Mouse (Mus musculus): Measurements from ENCODE around the gene Cdc25a. TPM values are rescaled to one million over a fixed set of nuclear protein-coding genes. Genes with fewer than 3 reads are reported as not detected.

Gene Cdc25a
- polyA plus RNA-seq, 1 experiment from 2014 or later, result 9.1 TPM

GRCm38 (mm10) chr9:109900604-109901003, 25.2 kb downstream of the Cdc25a start:
- H3K9ac ChIP-seq (ENCODE audit: low read depth, low read length), result no peak overlapping the region
- H3K4me1 ChIP-seq (ENCODE audit: control insufficient read depth, insufficient read depth, low read depth, low read length), result no peaks in the 10 kb centered on the region
- no peaks in the 10 kb centered on the region for H3K36me3 ChIP-seq (ENCODE audit: control insufficient read depth, insufficient read depth, low read length)
- no peak overlapping the region for H3K4me2 ChIP-seq (ENCODE audit: low read length)
- H3K27ac ChIP-seq (ENCODE audit: low read depth, low read length), result no peak overlapping the region
- H3K27me3 ChIP-seq (replicated peaks; ENCODE audit: control insufficient read depth, insufficient read depth, low read length), result no peaks in the 10 kb centered on the region
- no peak overlapping the region for H3K4me3 ChIP-seq (ENCODE audit: low read length)
- ATAC-seq, result no peak
- 98% methylated on average over 3 of the region's 3 CpGs for WGBS
- H3K9me3 ChIP-seq (ENCODE audit: control insufficient read depth, low read length), result no peaks in the 10 kb centered on the region

DNA sequence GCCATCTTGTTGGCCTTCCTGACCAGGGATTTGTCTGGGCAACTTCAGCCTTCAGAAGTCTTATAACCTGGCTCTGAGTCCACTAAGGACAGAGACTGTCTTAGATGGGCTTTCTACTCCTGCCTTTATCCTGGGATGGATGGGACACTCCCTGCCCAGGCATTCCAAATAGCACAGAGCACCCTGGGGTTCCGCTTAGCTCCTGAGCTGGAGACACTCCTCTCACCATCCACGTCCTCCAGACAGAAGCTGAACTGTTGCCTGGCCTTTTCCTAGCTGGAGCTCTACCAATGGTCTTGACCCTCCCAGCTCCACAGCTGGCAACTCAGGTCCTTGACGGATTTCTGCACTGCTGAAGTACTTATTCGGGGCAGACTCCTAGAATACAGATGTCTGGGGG, 26.9 kb downstream of the Cdc25a start:
- 62% methylated on average over 4 of the region's 4 CpGs for WGBS
- no peak for ATAC-seq

DNA sequence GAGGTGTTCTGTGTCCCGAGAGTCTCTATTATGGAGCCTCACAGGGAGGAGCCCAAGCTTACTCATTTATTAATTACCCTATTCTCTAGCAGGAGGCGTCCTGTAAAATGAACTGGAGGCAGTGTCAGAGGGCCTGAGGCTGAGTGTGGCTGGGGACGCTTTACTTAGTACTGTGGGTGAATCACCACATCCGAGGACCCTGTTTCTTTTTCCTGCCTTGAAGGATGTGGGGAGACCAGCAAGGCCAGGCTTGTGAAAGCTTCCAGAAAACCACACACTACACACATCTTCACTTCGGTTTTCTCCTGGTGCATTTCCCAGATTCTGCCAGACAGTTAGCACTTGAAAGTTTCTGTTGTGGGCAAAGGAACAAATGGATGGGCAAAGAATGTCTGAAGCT, 27.4 kb downstream of the Cdc25a start:
- Histone ChIP-seq H3K27ac (ENCODE audit: low read depth, low read length) (no peak overlapping the region), H3K4me3 (ENCODE audit: low read length) (no peak overlapping the region), H3K4me2 (ENCODE audit: low read length) (no peak overlapping the region), H3K9me3 (ENCODE audit: control insufficient read depth, low read length) (no peaks in the 10 kb centered on the region), H3K9ac (ENCODE audit: low read depth, low read length) (no peak overlapping the region), H3K36me3 (ENCODE audit: control insufficient read depth, insufficient read depth, low read length) (no peaks in the 10 kb centered on the region), H3K4me1 (ENCODE audit: control insufficient read depth, insufficient read depth, low read depth, low read length) (no peaks in the 10 kb centered on the region), H3K27me3 (replicated peaks; ENCODE audit: control insufficient read depth, insufficient read depth, low read length) (no peaks in the 10 kb centered on the region)
- no peak for ATAC-seq
- WGBS, result 63% methylated on average over 5 of the region's 5 CpGs

More for the DNA sequence above, 26.9 kb downstream of the Cdc25a start:
- no peaks in the 10 kb centered on the region for H3K9me3 ChIP-seq (ENCODE audit: control insufficient read depth, low read length)
- H3K36me3 ChIP-seq (ENCODE audit: control insufficient read depth, insufficient read depth, low read length), result no peaks in the 10 kb centered on the region
- H3K27ac ChIP-seq (ENCODE audit: low read depth, low read length), result no peak overlapping the region
- no peaks in the 10 kb centered on the region for H3K4me1 ChIP-seq (ENCODE audit: control insufficient read depth, insufficient read depth, low read depth, low read length)
- H3K4me2 ChIP-seq (ENCODE audit: low read length), result no peak overlapping the region
- H3K9ac ChIP-seq (ENCODE audit: low read depth, low read length), result no peak overlapping the region
- no peaks in the 10 kb centered on the region for H3K27me3 ChIP-seq (replicated peaks; ENCODE audit: control insufficient read depth, insufficient read depth, low read length)
- H3K4me3 ChIP-seq (ENCODE audit: low read length), result no peak overlapping the region

DNA sequence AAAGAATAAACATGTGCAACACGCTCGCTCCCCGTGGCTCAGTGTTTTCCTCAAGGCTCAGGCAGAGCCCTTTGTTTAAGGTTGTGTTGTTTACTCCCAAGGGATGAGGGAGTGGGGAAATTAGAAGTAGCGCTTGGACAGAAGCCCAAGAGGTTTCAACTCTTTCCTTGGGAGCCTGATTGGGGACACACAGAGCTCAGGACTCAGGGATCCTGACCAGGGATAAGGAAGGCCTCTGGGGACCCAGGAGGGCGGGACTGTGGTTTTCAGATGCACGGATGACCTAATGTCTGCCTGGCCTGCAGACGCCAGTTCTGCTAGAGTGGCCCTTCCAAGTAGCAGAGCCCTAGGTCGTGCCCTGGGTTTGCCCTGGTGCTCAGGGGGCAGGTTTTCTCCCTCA, 31.9 kb downstream of the Cdc25a start:
- H3K4me3 ChIP-seq (ENCODE audit: low read length), result no peak overlapping the region
- no peaks in the 10 kb centered on the region for H3K36me3 ChIP-seq (ENCODE audit: control insufficient read depth, insufficient read depth, low read length)
- no peaks in the 10 kb centered on the region for H3K4me1 ChIP-seq (ENCODE audit: control insufficient read depth, insufficient read depth, low read depth, low read length)
- no peak overlapping the region for H3K27ac ChIP-seq (ENCODE audit: low read depth, low read length)
- H3K9me3 ChIP-seq (ENCODE audit: control insufficient read depth, low read length), result no peaks in the 10 kb centered on the region
- H3K4me2 ChIP-seq (ENCODE audit: low read length), result no peak overlapping the region
- no peak for ATAC-seq
- no peaks in the 10 kb centered on the region for H3K27me3 ChIP-seq (replicated peaks; ENCODE audit: control insufficient read depth, insufficient read depth, low read length)
- WGBS, result 54% methylated on average over 8 of the region's 8 CpGs
- H3K9ac ChIP-seq (ENCODE audit: low read depth, low read length), result no peak overlapping the region

DNA sequence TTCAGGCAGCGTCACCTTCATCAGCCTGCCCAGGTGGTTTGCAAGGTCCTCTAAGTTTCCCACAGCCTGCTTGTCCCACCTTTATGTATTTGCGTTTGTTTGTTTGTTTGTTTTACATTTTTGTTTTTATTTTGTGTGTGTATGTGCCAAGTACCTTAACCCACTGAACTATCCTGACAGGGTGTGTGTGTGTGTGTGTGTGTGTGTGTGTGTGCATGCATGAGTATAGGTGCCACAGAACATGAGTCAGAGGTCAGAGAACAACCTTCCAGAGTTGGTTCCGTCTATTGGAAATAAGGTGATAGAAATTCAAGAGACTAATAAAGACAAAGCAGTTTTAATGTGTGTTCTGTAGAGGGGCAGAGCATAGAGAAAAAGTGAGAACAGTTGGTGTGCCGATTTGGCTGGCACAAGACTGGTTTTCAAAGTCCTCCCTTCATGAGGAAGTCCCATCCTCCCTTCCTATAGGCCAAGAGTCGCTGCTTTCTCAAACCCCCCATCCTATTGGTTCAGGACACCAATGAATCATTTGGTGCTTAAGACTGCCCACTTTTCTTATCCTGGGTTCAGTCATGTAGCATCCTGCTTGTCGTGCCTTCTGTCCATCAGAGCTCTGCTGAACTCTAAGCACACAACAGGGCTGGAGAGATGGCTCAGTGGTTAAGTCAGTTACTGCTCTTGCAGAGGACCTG, 32.5 kb downstream of the Cdc25a start:
- ATAC-seq, result no peak
- Histone ChIP-seq H3K36me3 (ENCODE audit: control insufficient read depth, insufficient read depth, low read length) (no peaks in the 10 kb centered on the region), H3K27ac (ENCODE audit: low read depth, low read length) (no peak overlapping the region), H3K9ac (ENCODE audit: low read depth, low read length) (no peak overlapping the region), H3K4me1 (ENCODE audit: control insufficient read depth, insufficient read depth, low read depth, low read length) (no peaks in the 10 kb centered on the region), H3K4me2 (ENCODE audit: low read length) (no peak overlapping the region), H3K9me3 (ENCODE audit: control insufficient read depth, low read length) (no peaks in the 10 kb centered on the region), H3K27me3 (replicated peaks; ENCODE audit: control insufficient read depth, insufficient read depth, low read length) (no peaks in the 10 kb centered on the region), H3K4me3 (ENCODE audit: low read length) (no peak overlapping the region)
- WGBS, result 80% methylated on average over 6 of the region's 6 CpGs

GRCm38 (mm10) chr9:109909102-109909501, 33.7 kb downstream of the Cdc25a start:
- Histone ChIP-seq H3K27ac (ENCODE audit: low read depth, low read length) (no peak overlapping the region), H3K4me3 (ENCODE audit: low read length) (no peak overlapping the region), H3K4me1 (ENCODE audit: control insufficient read depth, insufficient read depth, low read depth, low read length) (no peaks in the 10 kb centered on the region), H3K27me3 (replicated peaks; ENCODE audit: control insufficient read depth, insufficient read depth, low read length) (no peaks in the 10 kb centered on the region), H3K9me3 (ENCODE audit: control insufficient read depth, low read length) (no peaks in the 10 kb centered on the region), H3K36me3 (ENCODE audit: control insufficient read depth, insufficient read depth, low read length) (no peaks in the 10 kb centered on the region), H3K9ac (ENCODE audit: low read depth, low read length) (no peak overlapping the region), H3K4me2 (ENCODE audit: low read length) (no peak overlapping the region)
- ATAC-seq, result no peak
- 72% methylated on average over 8 of the region's 8 CpGs for WGBS

- Histone ChIP-seq H3K4me1 (ENCODE audit: control insufficient read depth, insufficient read depth, low read depth, low read length) (no peaks in the 10 kb centered on the region), H3K27ac (ENCODE audit: low read depth, low read length) (no peak overlapping the region), H3K36me3 (ENCODE audit: control insufficient read depth, insufficient read depth, low read length) (no peaks in the 10 kb centered on the region), H3K9me3 (ENCODE audit: control insufficient read depth, low read length) (no peaks in the 10 kb centered on the region), H3K4me3 (ENCODE audit: low read length) (no peak overlapping the region), H3K9ac (ENCODE audit: low read depth, low read length) (no peak overlapping the region), H3K4me2 (ENCODE audit: low read length) (no peak overlapping the region), H3K27me3 (replicated peaks; ENCODE audit: control insufficient read depth, insufficient read depth, low read length) (no peaks in the 10 kb centered on the region)
- WGBS, result 95% methylated on average over 4 of the region's 4 CpGs
- no peak for ATAC-seq
These were observed 34.5 kb downstream of the Cdc25a start for GRCm38 (mm10) chr9:109909926-109910325.

DNA sequence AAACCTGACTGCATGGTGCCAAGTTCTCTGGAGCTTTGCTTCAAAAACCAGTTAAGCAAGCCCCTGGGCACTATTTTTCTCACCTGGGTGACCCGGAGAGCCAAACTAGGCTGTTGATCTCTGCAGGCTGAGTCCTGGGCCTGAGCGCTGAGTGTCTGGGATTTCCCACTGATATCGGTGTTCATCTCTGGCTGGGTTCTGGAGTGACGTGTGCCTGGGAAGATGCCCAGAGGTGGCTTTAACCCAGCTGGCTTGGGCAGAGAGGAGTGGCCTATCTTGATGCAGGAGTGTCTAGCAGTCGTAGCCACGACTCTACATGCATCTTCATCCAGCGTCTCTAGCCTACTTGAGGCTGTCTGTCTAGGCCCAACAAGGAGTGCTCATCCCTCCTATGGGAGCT, 36.4 kb downstream of the Cdc25a start:
- Histone ChIP-seq H3K36me3 (ENCODE audit: control insufficient read depth, insufficient read depth, low read length) (no peaks in the 10 kb centered on the region), H3K4me2 (ENCODE audit: low read length) (no peak overlapping the region), H3K27me3 (replicated peaks; ENCODE audit: control insufficient read depth, insufficient read depth, low read length) (no peaks in the 10 kb centered on the region), H3K4me1 (ENCODE audit: control insufficient read depth, insufficient read depth, low read depth, low read length) (no peaks in the 10 kb centered on the region), H3K9ac (ENCODE audit: low read depth, low read length) (no peak overlapping the region), H3K4me3 (ENCODE audit: low read length) (no peak overlapping the region), H3K27ac (ENCODE audit: low read depth, low read length) (no peak overlapping the region), H3K9me3 (ENCODE audit: control insufficient read depth, low read length) (no peaks in the 10 kb centered on the region)
- no peak for ATAC-seq
- 89% methylated on average over 7 of the region's 7 CpGs for WGBS

DNA sequence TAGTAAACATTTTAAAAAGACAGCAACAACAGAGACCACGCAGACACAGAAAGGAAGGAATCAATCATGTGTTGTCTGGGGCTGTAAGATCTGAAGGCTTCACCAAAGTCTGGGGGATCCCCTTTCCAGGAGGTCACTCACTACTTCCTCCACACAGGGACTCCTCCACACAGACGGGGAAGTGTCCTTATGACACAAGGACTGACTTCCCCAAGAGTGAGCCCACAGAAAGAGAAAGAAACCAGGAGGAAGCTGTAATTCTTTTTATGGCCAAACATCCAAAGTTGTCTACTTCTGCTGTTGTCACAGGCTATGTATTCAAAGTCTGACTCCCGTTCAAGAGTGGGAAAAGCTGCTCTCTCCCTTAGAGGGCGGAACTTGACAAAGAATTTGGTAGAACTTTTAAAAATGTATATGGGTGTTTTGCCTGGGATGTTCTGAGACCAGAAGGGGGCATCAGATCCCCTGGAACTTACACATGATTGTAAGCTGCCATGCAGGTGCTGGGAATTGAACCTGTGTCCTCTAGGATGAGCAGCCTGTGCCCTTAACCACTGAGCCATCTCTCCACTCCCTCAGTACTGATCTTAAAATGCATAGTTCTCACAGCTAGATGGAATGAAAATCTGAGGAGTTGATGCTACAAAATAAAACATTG, 39.0 kb downstream of the Cdc25a start:
- no peak overlapping the region for H3K27ac ChIP-seq (ENCODE audit: low read depth, low read length)
- H3K9me3 ChIP-seq (ENCODE audit: control insufficient read depth, low read length), result no peaks in the 10 kb centered on the region
- H3K9ac ChIP-seq (ENCODE audit: low read depth, low read length), result no peak overlapping the region
- no peak overlapping the region for H3K4me2 ChIP-seq (ENCODE audit: low read length)
- ATAC-seq, result no peak
- H3K4me3 ChIP-seq (ENCODE audit: low read length), result no peak overlapping the region
- H3K27me3 ChIP-seq (replicated peaks; ENCODE audit: control insufficient read depth, insufficient read depth, low read length), result no peaks in the 10 kb centered on the region
- H3K36me3 ChIP-seq (ENCODE audit: control insufficient read depth, insufficient read depth, low read length), result no peaks in the 10 kb centered on the region
- WGBS, result 58% methylated on average over 4 of the region's 4 CpGs
- no peaks in the 10 kb centered on the region for H3K4me1 ChIP-seq (ENCODE audit: control insufficient read depth, insufficient read depth, low read depth, low read length)
